Mouse (Mus musculus): ENCODE results near the gene Ralgapa2. TPM values are rescaled to one million over a fixed set of nuclear protein-coding genes. Genes with fewer than 3 reads are reported as not detected.

Gene Ralgapa2
- polyA plus RNA-seq, 1 experiment from 2014 or later, result 17.0 TPM

DNA sequence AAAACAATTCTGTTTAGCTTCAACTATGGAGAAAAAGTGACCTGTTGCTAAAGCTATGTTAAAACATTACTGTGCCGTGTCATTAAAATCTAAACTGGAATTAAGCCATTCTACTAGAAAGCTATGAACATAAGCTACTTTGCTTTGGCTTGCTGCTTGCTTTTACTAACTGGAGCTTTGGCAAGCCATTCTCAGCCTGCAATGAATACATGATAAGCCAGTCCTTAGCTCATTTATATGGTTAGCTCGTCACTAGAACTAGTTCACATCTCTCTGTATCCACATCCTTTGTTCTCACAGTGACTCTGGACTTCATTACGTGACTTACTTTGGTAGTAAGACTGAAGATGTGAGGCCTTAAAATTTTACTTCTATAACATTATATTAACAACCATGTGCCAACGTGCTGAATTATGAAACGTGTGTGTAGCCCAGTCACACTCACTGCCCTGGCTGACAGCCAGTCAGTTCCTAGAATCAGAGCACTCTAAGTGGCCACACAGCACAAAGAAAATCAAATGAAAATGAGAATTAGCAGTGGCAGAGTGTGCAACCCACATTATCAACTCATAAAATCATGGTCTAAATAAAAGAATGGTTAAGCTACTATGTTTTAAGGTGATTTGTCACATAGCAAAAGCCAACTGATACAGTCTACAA is 89.0 kb downstream of the Ralgapa2 start:
- no peaks in the 10 kb centered on the region for H3K9me3 ChIP-seq
- H3K4me1 ChIP-seq, result no peaks in the 10 kb centered on the region
- 91% methylated on average over 5 of the region's 5 CpGs for WGBS
- H3K27ac ChIP-seq, result no peak overlapping the region
- no peak overlapping the region for H3K4me2 ChIP-seq
- no peak for ATAC-seq (ENCODE audit: low FRiP score)
- peaks cover 2% of the 10 kb centered on the region; the same call in 1 of the 2 replicates for H3K36me3 ChIP-seq (replicated peaks)
- no peaks in the 10 kb centered on the region for H3K27me3 ChIP-seq
- no peak overlapping the region for H3K9ac ChIP-seq
- no peak overlapping the region for H3K4me3 ChIP-seq (replicated peaks)

DNA sequence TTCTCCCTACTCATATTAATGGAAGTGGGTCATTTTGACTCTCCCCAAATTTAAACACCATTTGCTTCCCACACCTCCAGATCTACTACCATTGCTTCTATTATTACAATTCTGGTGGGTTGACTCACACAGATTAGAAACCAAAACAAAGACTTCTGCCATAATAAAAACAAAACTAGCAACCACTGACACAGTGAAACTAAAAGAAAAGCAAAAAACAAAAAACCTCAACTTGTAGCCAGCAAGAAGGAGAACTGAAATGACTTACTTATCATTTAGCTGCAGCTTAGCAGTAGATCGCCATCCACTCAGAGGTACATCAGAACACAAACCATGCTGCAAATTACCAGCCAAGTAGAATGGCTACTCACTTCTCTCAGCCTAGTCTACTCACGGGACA is 95.9 kb downstream of the Ralgapa2 start:
- peaks cover 7% of the 10 kb centered on the region; the same call in 1 of the 2 replicates for H3K4me1 ChIP-seq
- 84% methylated on average over 2 of the region's 2 CpGs for WGBS
- no peak overlapping the region for H3K4me3 ChIP-seq (replicated peaks)
- no peaks in the 10 kb centered on the region for H3K9me3 ChIP-seq
- no peak overlapping the region for H3K4me2 ChIP-seq
- no peak overlapping the region for H3K27ac ChIP-seq
- no peak for ATAC-seq (ENCODE audit: low FRiP score)
- H3K27me3 ChIP-seq, result no peaks in the 10 kb centered on the region
- no peak overlapping the region for H3K9ac ChIP-seq
- H3K36me3 ChIP-seq (replicated peaks), result no peaks in the 10 kb centered on the region

DNA sequence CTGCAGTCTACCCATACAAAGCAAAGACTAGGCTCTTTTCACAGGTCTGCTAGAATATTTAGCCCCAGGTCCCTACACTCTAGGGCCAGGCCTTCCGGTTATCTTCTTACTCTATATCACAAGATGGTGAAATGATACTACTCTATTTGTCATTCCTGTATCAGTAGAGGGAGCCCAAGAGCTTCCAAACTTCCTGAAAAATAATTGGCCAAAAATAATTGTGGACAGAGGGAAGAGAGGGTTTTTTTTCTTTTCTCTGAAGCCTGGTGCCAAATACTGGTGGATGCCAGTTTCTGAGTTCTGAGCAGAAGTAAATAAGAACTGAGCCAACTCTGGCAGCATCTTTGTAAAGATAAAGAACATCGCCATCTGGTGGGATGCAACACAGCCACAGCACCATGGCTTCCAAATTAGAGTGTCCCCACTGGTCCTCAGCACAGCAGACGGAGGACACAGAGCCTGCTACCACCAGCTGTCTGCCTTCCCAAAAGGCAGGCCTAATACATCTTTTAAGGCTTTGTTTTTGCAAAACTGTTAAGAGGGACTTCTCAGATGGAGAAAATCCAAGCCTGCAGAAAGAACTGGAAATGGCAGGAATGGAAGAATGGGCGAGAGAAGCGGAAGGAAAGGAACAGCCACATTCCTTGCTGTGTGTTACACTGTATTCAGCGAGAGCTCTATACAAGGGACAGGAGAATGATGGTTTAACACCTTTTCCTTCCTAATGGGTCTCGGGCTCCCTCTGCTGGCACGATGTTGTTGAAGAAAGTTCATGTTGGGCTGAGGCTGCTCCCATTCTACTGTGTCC is 97.5 kb downstream of the Ralgapa2 start:
- Histone ChIP-seq H3K9ac (no peak overlapping the region), H3K4me3 (replicated peaks) (no peak overlapping the region), H3K27ac (peak overlapping the region; percentile 70), H3K36me3 (replicated peaks) (peaks cover 3% of the 10 kb centered on the region; the same call in 1 of the 2 replicates), H3K4me2 (no peak overlapping the region), H3K9me3 (no peaks in the 10 kb centered on the region), H3K27me3 (no peaks in the 10 kb centered on the region), H3K4me1 (peaks cover 7% of the 10 kb centered on the region; the same call in 1 of the 2 replicates)
- peak; percentile 92 for ATAC-seq (ENCODE audit: low FRiP score)
- WGBS, result 37% methylated on average over 8 of the region's 8 CpGs

DNA sequence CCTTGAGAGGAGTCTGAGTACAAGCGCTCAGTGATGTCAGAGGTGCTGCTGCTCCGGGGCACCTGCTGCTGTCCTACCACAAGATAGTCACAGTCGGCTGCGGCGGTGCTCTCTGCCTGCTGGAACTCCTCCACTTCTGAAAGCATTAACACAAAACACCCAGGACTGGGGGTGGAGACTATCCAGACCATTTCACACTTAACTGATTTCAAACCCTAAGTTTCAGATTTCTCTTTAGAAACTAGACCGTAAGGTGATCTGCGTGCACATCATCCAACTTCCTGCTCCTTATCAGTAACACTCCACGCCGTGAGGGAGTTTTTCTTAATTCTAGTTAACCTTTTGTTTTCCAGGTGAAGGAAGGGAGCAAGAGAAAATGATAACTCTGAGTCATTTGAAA is 99.4 kb downstream of the Ralgapa2 start:
- Histone ChIP-seq H3K27ac (no peak overlapping the region), H3K4me2 (no peak overlapping the region), H3K36me3 (replicated peaks) (peaks cover 3% of the 10 kb centered on the region; the same call in 1 of the 2 replicates), H3K27me3 (no peaks in the 10 kb centered on the region), H3K9me3 (no peaks in the 10 kb centered on the region), H3K4me1 (peaks cover 7% of the 10 kb centered on the region; the same call in 1 of the 2 replicates), H3K4me3 (replicated peaks) (no peak overlapping the region), H3K9ac (no peak overlapping the region)
- 81% methylated on average over 9 of the region's 9 CpGs for WGBS
- no peak for ATAC-seq (ENCODE audit: low FRiP score)

DNA sequence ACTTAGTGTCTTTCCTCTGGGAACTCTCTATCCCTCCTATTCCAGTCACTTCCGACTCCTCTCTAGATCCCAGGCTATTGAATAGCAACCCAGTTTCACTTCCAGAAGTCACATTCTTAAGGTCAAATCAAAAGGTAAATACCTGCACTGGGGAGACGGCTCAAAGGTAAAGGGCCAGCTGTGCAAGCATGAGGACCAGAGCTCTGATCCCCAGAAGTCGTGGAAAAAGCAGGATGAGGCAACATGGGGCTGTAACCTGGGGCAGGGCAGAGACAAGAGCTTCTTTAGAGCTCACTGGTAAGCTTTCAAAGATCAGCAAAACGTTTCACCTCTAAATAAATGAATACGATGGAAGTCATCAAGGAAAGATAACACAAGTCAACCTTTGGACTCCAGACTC is 100.2 kb downstream of the Ralgapa2 start:
- Histone ChIP-seq H3K4me1 (peaks cover 7% of the 10 kb centered on the region; the same call in 1 of the 2 replicates), H3K9ac (no peak overlapping the region), H3K27ac (no peak overlapping the region), H3K27me3 (no peaks in the 10 kb centered on the region), H3K4me2 (no peak overlapping the region), H3K4me3 (replicated peaks) (no peak overlapping the region), H3K9me3 (no peaks in the 10 kb centered on the region), H3K36me3 (replicated peaks) (peaks cover 3% of the 10 kb centered on the region; the same call in 1 of the 2 replicates)
- WGBS, result 84% methylated on average over 5 of the region's 5 CpGs
- ATAC-seq (ENCODE audit: low FRiP score), result no peak

DNA sequence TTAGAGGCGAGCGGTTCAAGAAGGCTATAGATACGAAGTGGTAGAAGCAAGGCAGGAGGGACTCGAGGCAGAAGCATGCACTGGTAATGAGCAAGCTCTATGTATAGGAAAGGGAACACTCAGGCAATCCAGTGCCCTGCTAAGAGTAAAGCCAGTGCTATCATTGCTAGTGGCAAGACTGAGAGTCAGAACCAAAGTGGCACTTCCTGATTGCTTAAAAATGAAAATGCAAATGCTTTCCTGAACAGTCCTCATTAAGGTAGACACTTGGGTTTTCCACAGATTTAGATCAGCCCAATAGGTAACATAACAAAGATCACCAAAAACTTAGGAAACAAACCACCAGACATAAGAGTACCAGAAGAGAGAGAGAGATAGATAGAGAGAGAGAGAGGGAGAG is 105.1 kb downstream of the Ralgapa2 start:
- H3K4me2 ChIP-seq, result no peak overlapping the region

DNA sequence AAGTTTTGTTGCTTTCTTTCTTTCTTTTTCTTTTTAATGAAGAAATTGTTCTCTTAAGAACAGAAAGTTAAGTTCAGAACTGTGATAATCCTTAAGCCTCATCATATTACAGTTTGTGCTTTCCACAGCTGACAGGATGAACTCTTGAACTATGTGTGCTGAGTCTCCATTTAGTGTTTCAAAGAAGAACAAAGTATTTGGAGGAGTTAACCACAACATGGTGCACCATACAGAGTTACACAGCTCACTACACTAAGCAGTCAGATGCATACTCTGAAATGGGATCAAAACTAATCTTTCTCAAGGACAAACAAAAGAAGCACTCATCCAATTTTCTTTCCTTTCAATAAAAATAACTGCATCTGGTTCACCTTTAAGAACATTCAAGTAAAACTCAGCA is 110.6 kb downstream of the Ralgapa2 start:
- no peaks in the 10 kb centered on the region for H3K9me3 ChIP-seq
- H3K27ac ChIP-seq, result no peak overlapping the region
- H3K27me3 ChIP-seq, result no peaks in the 10 kb centered on the region
- ATAC-seq (ENCODE audit: low FRiP score), result no peak
- H3K9ac ChIP-seq, result no peak overlapping the region
- H3K4me3 ChIP-seq (replicated peaks), result no peak overlapping the region
- H3K4me1 ChIP-seq, result peaks cover 14% of the 10 kb centered on the region
- no peak overlapping the region for H3K4me2 ChIP-seq
- H3K36me3 ChIP-seq (replicated peaks), result no peaks in the 10 kb centered on the region

More for the DNA sequence above, 105.1 kb downstream of the Ralgapa2 start:
- WGBS, result 88% methylated on average over 4 of the region's 4 CpGs
- no peak overlapping the region for H3K27ac ChIP-seq
- ATAC-seq (ENCODE audit: low FRiP score), result no peak
- no peaks in the 10 kb centered on the region for H3K4me1 ChIP-seq
- no peak overlapping the region for H3K9ac ChIP-seq
- no peak overlapping the region for H3K4me3 ChIP-seq (replicated peaks)
- H3K27me3 ChIP-seq, result no peaks in the 10 kb centered on the region
- H3K36me3 ChIP-seq (replicated peaks), result peaks cover 3% of the 10 kb centered on the region; the same call in 1 of the 2 replicates
- no peaks in the 10 kb centered on the region for H3K9me3 ChIP-seq

DNA sequence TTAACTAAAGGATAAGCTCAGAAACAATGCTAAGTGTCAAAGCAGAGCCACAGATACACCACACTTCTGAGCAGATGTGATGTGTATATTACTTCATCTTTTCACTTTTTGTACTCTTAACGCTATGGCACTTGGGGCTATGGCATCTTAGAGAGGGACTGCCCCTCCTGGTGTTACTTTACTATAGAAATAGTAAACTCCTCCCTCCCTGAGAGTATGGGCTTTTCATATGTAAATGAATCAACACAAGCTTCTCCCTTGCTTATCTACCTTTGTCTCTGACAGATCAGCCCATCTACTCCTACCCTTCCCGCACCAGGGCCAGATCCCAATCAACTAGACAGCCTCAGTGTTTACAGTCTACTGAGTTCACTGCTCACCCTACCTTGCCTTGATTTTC is 111.4 kb downstream of the Ralgapa2 start:
- no peak overlapping the region for H3K4me3 ChIP-seq (replicated peaks)
- H3K27me3 ChIP-seq, result no peaks in the 10 kb centered on the region
- no peaks in the 10 kb centered on the region for H3K36me3 ChIP-seq (replicated peaks)
- WGBS, result 18% methylated on average over 2 of the region's 2 CpGs
- no peaks in the 10 kb centered on the region for H3K9me3 ChIP-seq
- H3K4me1 ChIP-seq, result peaks cover 14% of the 10 kb centered on the region
- no peak overlapping the region for H3K9ac ChIP-seq
- ATAC-seq (ENCODE audit: low FRiP score), result no peak
- H3K4me2 ChIP-seq, result no peak overlapping the region
- no peak overlapping the region for H3K27ac ChIP-seq

DNA sequence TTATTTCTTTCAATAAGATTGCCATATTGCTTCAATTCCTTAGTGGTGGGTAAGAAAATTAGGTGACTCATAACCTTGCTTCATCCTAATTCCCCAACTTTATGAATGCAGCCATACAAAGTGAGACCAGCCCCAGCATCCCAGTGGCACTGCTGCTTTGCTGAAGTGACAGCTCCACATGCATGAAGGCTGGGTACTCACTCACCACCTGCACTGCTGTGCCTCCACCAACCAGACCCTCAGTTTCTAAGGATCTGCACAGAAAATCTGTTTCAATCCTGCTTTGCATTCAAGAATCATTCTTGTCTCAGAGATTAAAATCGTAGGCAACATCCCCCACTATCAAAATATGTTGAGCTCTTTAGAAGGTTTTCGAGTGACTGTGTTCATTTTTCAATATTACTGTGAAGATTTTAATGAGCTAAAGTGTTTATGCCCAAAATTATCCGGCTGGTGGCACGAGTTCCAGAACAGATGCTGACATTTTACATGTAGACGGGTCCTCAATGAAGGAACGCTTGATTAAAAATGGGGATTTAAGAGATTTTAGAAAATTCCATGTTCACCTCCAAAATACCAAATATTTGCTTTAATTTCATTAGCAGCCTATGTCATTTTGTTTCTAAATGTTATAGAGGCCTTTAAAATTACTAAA is 113.8 kb downstream of the Ralgapa2 start:
- H3K9me3 ChIP-seq, result no peaks in the 10 kb centered on the region
- no peak overlapping the region for H3K27ac ChIP-seq
- ATAC-seq (ENCODE audit: low FRiP score), result no peak
- 84% methylated on average over 6 of the region's 6 CpGs for WGBS
- H3K4me1 ChIP-seq, result peaks cover 14% of the 10 kb centered on the region
- H3K36me3 ChIP-seq (replicated peaks), result no peaks in the 10 kb centered on the region
- no peaks in the 10 kb centered on the region for H3K27me3 ChIP-seq
- H3K9ac ChIP-seq, result no peak overlapping the region
- no peak overlapping the region for H3K4me3 ChIP-seq (replicated peaks)
- H3K4me2 ChIP-seq, result no peak overlapping the region

DNA sequence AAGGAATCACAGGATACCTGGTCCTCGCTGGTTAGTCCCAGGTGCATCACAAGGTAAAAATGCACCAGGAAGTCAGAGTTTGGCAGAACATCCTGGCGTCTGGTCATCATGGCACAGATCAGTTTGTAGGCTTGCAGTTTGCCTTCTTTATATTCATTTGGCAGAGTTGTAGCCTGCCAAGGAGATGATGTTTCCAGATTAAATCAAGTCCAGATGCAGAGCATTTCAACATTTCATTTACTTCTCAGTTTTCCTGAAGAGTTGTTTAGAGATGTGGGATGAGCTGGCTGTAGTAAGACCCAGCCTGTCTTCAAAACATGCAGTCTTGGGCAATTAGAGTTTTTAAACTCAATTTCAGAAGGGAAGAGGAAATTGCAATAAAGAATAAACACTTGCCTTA is 124.9 kb downstream of the Ralgapa2 start:
- no peaks in the 10 kb centered on the region for H3K36me3 ChIP-seq (replicated peaks)
- no peaks in the 10 kb centered on the region for H3K4me1 ChIP-seq
- H3K9me3 ChIP-seq, result no peaks in the 10 kb centered on the region
- WGBS, result 83% methylated on average over 2 of the region's 2 CpGs
- no peak overlapping the region for H3K4me3 ChIP-seq (replicated peaks)
- H3K4me2 ChIP-seq, result no peak overlapping the region
- no peaks in the 10 kb centered on the region for H3K27me3 ChIP-seq
- no peak overlapping the region for H3K27ac ChIP-seq
- H3K9ac ChIP-seq, result no peak overlapping the region
- no peak for ATAC-seq (ENCODE audit: low FRiP score)

DNA sequence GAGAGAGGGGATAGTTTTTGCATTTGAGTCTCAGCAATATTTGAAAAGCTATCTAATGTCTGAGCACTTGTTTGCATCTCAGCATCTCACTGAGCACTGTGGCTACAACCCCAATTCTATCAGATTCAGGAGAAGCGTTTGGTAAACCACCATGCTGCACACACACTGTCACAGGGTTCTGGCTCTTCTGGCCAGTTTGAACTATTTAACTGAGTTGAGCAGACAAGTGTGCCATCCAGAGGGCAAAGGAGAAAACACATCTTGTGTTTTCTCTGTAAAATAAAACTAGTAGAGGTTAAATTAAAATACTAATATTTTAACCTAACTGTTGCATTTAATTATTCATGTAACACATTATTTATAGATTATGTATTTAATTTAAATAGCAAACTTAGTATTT is 127.6 kb downstream of the Ralgapa2 start:
- no peak overlapping the region for H3K4me3 ChIP-seq (replicated peaks)
- no peak overlapping the region for H3K9ac ChIP-seq
- peak; percentile 60; the same call in 1 of the 2 replicates for ATAC-seq (ENCODE audit: low FRiP score)
- H3K4me1 ChIP-seq, result no peaks in the 10 kb centered on the region
- H3K9me3 ChIP-seq, result no peaks in the 10 kb centered on the region
- no peaks in the 10 kb centered on the region for H3K27me3 ChIP-seq
- H3K4me2 ChIP-seq, result no peak overlapping the region
- 39% methylated on average over 1 of the region's 1 CpGs for WGBS
- no peak overlapping the region for H3K27ac ChIP-seq
- no peaks in the 10 kb centered on the region; the same call in 1 of the 2 replicates for H3K36me3 ChIP-seq (replicated peaks)

DNA sequence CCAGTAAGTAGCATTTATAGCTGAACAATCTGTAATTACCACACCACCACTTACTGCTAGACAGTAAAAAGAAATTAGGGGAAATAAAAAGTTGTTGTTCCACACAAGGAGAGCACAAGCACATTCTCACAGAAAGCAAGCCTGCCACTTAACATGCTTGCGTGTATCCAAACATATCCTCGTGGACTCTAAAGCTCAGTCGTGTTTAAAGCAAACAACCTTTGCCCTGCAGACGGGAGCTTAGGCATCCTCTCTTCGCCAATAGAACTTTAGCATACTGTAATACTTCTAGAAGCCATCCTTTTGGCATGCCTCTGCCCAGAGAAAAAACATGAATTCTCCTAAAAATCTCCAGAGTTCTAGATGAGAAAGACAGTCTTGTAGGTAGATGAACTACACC is 135.9 kb downstream of the Ralgapa2 start:
- WGBS, result 85% methylated on average over 5 of the region's 5 CpGs

More for the DNA sequence above, 135.9 kb downstream of the Ralgapa2 start:
- H3K9me3 ChIP-seq, result no peaks in the 10 kb centered on the region
- no peak for ATAC-seq (ENCODE audit: low FRiP score)
- no peak overlapping the region for H3K27ac ChIP-seq
- no peak overlapping the region for H3K4me2 ChIP-seq
- no peaks in the 10 kb centered on the region; the same call in 1 of the 2 replicates for H3K36me3 ChIP-seq (replicated peaks)
- H3K27me3 ChIP-seq, result no peaks in the 10 kb centered on the region
- no peak overlapping the region for H3K4me3 ChIP-seq (replicated peaks)
- no peak overlapping the region for H3K9ac ChIP-seq
- no peaks in the 10 kb centered on the region for H3K4me1 ChIP-seq

Data from forebrain, embryonic 12.5 days (tissue).